Mouse (Mus musculus) common myeloid progenitor, adult 5-6 weeks (primary cell): ENCODE data around the gene 1700012B09Rik. TPM values are rescaled to one million over a fixed set of nuclear protein-coding genes. Genes with fewer than 3 reads are reported as not detected.
A peak's percentile ranks its signal among the peaks of the same experiment; 100 is the strongest.

Experiments used
- ATAC-seq: replicated peaks from 2 replicates; pipeline ENCODE4 v1.8.0; 2016; ENCODE audit warnings: low read depth, mild to moderate bottlenecking, moderate TSS enrichment, inconsistent platforms; ENCODE audit not compliant: poor library complexity, severe bottlenecking
- total RNA-seq: library from RNA; stranded (forward); fragments of 200-1000, 187-1606 nt; gene quantifications from 2 replicates; pipeline ENCODE4 v1.2.3, GENCODE M21; 2017

The 1700012B09Rik gene
- total RNA-seq, 1 experiment from 2014 or later, result 0.87 TPM

DNA sequence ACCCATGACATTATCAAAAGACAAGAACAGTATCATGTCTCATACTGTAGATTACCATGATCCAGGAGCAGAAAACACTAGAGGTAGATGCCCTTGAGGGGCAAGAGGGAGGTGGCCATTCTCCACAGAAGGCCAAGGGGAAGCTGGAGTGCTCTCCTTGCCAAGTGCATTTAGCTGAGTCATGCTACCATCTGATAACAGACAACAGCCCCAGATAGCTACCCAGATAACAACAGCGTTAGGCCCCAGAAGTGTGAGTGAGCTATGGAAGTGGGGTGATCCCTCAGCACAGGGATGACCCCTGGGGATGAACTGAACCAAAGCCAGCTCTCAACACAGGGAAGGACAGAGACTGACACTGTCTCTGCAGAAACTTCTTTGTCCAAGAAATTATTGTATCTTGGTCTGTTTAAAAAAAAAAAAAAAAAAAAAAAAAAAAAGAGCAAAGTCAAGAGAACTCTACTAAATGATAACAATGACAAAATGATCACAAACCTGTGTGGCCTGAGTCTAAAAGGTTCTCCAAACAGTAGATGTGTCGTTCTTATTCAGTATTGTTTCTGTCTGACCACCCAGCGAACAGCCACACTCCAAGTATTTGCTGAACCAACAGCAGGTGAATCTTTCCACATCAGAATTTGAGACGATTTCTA is 31.2 kb downstream of the 1700012B09Rik start:
- peak; percentile 68 for ATAC-seq

- no peak for ATAC-seq
Observed at GRCm38 (mm10) chr9:14730941-14731541, 39.8 kb downstream of the 1700012B09Rik start.

DNA sequence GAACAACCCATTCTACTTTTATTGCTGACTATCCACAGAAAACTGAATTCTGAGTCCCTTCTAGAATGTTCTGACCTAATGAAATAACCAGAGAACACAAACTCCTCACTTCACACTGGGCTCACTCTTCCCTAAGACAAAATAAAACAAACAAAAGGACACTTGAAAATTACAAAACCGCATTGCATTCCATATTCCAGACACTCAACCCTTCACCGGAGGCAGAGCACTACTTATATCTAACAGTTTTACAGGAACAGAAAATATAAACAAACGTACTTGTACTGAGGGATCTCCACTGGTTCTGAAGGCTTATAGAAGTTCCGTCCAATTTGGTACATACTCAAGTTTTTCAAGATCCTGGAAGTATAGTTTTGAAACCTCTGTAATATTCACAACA is 42.5 kb downstream of the 1700012B09Rik start:
- no peak for ATAC-seq

- ATAC-seq, result no peak
Observed at GRCm38 (mm10) chr9:14726629-14727028, 44.2 kb downstream of the 1700012B09Rik start.

DNA sequence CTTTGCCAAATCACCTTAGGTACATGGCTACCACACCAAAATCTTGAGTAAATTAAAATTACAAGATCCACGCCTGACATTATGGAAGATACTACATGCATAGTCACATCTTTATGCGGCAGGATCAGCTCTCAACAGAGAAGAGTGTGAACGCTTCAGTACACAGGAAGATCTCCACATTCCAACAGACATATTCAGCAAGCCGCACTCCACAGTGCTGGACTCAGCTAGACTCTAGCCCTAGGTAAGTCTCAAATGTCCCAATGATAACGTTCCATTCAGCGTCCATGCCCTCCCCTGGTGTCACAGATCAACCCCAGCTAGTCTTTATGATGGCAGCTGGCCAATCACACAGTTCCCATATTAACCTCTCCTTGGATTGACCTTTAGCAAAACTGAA is 44.8 kb downstream of the 1700012B09Rik start:
- ATAC-seq, result no peak

DNA sequence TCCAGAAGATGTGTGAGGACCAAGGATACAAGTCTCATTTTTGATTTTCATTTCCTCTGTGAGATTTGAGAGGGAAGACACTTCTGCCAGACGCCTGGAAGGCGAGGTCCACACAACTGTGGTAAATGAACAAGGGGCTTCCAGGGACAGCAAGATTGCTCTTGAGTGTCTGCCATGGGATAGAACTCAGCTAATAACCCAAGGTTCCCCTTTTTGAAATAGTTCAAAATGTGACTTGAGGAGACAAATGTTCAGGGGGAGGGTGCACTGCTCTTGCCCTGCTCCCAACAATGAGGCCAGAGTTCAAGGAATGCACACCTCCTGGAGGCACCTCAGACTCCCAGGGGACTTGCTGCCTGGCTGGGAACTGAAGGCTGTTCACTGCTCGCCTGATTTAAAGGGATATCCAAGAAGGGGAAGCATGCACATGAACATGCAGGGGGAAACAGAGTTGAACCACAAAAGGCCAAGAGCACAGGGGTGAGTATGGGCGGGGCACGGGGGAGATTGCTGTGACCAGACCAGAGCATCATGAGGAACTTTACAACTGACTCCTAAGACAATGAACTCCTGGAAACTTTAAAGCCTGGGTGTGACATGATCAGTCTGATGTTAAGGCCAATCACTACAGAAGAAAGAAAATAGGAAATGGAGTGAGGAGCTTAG is 45.9 kb downstream of the 1700012B09Rik start:
- ATAC-seq, result peak; percentile 98

- no peak for ATAC-seq
Observed at GRCm38 (mm10) chr9:14721610-14722009, 49.2 kb downstream of the 1700012B09Rik start.

GRCm38 (mm10) chr9:14720384-14720783 is 50.4 kb downstream of the 1700012B09Rik start:
- no peak for ATAC-seq

- peak; percentile 27 for ATAC-seq
Observed at GRCm38 (mm10) chr9:14718332-14718691, 52.5 kb downstream of the 1700012B09Rik start.

- ATAC-seq, result peak; percentile 81
Observed at GRCm38 (mm10) chr9:14717689-14718331, 53.0 kb downstream of the 1700012B09Rik start.

GRCm38 (mm10) chr9:14715258-14715657 is 55.6 kb downstream of the 1700012B09Rik start:
- ATAC-seq, result no peak

DNA sequence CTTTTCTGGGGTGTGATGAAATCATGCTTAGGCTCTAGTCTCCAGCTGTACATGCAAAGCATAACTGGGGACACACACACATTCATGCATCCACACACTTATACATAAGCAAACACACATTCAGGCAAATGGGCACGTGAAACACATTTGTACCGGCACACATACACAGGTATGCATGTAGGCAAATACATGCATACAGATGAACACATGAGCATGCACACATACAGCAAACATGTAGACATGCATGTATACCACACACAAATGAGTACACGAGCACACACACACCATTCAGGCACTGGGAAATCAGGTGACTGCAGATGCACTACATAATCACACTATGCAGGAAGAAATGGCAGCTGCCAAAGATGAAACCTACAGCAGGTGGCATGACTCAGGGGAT is 59.9 kb downstream of the 1700012B09Rik start:
- ATAC-seq, result no peak

Other genes with a start within 250 kb of the 1700012B09Rik start
- gene Amotl1, start 126.0 kb downstream of the 1700012B09Rik start, total RNA-seq, result 0.05 TPM in 1 of 2 replicates, not detected in the other
- not detected in 2 replicates for gene Piwil4, start 30.3 kb downstream of the 1700012B09Rik start, total RNA-seq
- gene Fut4, start 18.6 kb downstream of the 1700012B09Rik start, total RNA-seq, result 6.2 and 6.4 TPM in 2 replicates
- gene Mre11a, start 13.6 kb upstream of the 1700012B09Rik start, total RNA-seq, result 74.8 and 83.5 TPM in 2 replicates
- 56.2 and 59.8 TPM in 2 replicates for gene Ankrd49, start 13.8 kb upstream of the 1700012B09Rik start, total RNA-seq
- gene Gpr83, start 89.2 kb upstream of the 1700012B09Rik start, total RNA-seq, result not detected in 2 replicates
- gene Izumo1r, start 132.9 kb upstream of the 1700012B09Rik start, total RNA-seq, result not detected in 2 replicates